Mouse (Mus musculus) brain, adult 10 weeks (tissue): ENCODE data around the gene Vmn1r94. TPM values are rescaled to one million over a fixed set of nuclear protein-coding genes. Genes with fewer than 3 reads are reported as not detected.

Experiments
- polyA plus RNA-seq: library from polyadenylated mRNA; stranded (reverse); fragments of 350-450 nt; fragmentation: Illumina TruSeq; extraction: RNeasy Lipid Tissue Mini Kit (QIAGEN cat#74804); gene quantifications from one replicate; pipeline ENCODE4 v1.2.3, GENCODE M21; 2015; ENCODE audit warnings: low read depth, low replicate concordance

Vmn1r94 gene
- not detected for polyA plus RNA-seq

GRCm38 (mm10) chr7:20168277-20168676 is at the start of gene Vmn1r94:
Vmn1r94 (minus strand) TSS chr7:20168377.

DNA sequence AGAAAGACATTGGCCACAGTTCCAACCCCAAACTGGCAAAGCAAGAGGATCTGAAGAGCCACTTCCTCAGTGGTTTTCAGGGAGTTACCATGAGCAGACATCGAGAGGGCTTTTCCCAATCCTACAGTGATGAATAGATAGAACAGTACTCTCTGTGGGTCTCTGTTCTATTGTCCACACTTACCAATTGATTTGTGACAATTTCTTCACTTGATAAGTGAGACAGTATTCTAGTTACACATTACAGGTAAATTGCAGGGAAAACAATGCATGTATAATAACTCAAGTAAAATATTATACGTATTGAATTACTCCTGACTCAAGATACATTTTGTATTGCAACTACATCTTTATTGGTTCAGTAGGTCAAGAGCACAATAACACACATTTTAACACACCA is 37.3 kb upstream of the Vmn1r94 start, which contains the start of gene Gm6164:
Gene Gm6164, minus strand, starts transcription at position 101 of the 400 bp plus-strand sequence.

GRCm38 (mm10) chr7:20193410-20193809 is 25.2 kb upstream of the Vmn1r94 start, which contains the start of gene Vmn1r95:
Vmn1r95 (plus strand) TSS chr7:20193710.

DNA sequence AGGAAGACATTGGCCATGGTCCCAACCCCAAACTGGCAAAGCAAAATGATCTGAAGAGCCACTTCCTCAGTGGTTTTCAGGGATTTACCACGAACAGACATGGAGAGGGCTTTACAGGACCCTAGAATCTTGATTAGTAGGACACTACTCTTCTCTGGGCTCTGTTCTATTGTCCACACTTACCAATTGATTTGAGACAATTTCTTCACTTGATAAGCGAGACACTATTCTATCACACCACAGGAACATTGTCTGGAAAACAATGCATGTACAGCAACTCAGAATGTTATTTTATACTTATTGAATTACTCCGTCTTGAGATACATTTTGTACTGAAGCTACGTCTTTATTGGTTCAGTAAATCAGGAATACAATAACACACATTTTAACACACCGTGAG is 29.2 kb downstream of the Vmn1r94 start, which contains the start of gene Vmn1r93:
Gene Vmn1r93, minus strand, starts transcription at position 101 of the 400 bp plus-strand sequence.

DNA sequence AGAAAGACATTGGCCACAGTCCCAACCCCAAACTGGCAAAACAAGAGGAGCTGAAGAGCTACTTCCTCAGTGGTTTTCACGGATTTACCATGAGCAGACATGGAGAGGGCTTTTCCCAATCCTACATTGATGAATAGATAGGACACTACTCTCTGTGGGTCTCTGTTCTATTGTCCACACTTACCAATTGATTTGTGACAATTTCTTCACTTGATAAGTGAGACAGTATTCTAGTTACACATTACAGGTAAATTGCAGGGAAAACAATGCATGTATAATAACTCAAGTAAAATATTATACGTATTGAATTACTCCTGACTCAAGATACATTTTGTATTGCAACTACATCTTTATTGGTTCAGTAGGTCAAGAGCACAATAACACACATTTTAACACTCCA is 45.7 kb downstream of the Vmn1r94 start, which contains the start of gene Gm16442:
Gene Gm16442, minus strand, starts transcription at position 101 of the 400 bp plus-strand sequence.

Other genes with a start within 250 kb of the Vmn1r94 start
- gene Pvr, start 247.2 kb downstream of the Vmn1r94 start, polyA plus RNA-seq = 11.7 TPM
- gene Igsf23, start 217.6 kb downstream of the Vmn1r94 start, polyA plus RNA-seq = not detected
- not detected for gene Ceacam20, start 203.0 kb downstream of the Vmn1r94 start, polyA plus RNA-seq
- gene Nlrp9b, start 176.9 kb downstream of the Vmn1r94 start, polyA plus RNA-seq = not detected
- not detected for gene Vmn1r91, start 68.7 kb downstream of the Vmn1r94 start, polyA plus RNA-seq
- gene Gm16442, start 45.8 kb downstream of the Vmn1r94 start, polyA plus RNA-seq = not detected
- not detected for gene Vmn1r93, start 29.3 kb downstream of the Vmn1r94 start, polyA plus RNA-seq
- gene Vmn1r95, start 25.3 kb upstream of the Vmn1r94 start, polyA plus RNA-seq = not detected
- not detected for gene Gm6164, start 37.2 kb upstream of the Vmn1r94 start, polyA plus RNA-seq
- not detected for gene Gm4498, start 65.5 kb upstream of the Vmn1r94 start, polyA plus RNA-seq
- gene Gm5890, start 94.5 kb upstream of the Vmn1r94 start, polyA plus RNA-seq = not detected
- gene Gm4133, start 165.7 kb upstream of the Vmn1r94 start, polyA plus RNA-seq = not detected
- not detected for gene Gm5728, start 207.0 kb upstream of the Vmn1r94 start, polyA plus RNA-seq
- gene Vmn1r100, start 249.6 kb upstream of the Vmn1r94 start, polyA plus RNA-seq = not detected